Mouse (Mus musculus): ENCODE data around the gene Adgrd1. TPM values are rescaled to one million over a fixed set of nuclear protein-coding genes. Genes with fewer than 3 reads are reported as not detected.
A peak's percentile ranks its signal among the peaks of the same experiment; 100 is the strongest.

Adgrd1 gene
- polyA plus RNA-seq, 1 experiment from 2014 or later, result 0.05 TPM

- Histone ChIP-seq H3K27me3 (no peaks in the 10 kb centered on the region), H3K4me2 (no peak overlapping the region), H3K9ac (no peak overlapping the region), H3K9me3 (no peaks in the 10 kb centered on the region; the same call in 1 of the 2 replicates), H3K36me3 (replicated peaks) (no peaks in the 10 kb centered on the region), H3K27ac (no peak overlapping the region), H3K4me3 (replicated peaks) (no peak overlapping the region), H3K4me1 (peaks cover 21% of the 10 kb centered on the region)
- WGBS, result 84% methylated on average over 7 of the region's 7 CpGs
- ATAC-seq (ENCODE audit: low FRiP score), result no peak
Observed at GRCm38 (mm10) chr5:129165595-129165994, 69.0 kb downstream of the Adgrd1 start.

- no peaks in the 10 kb centered on the region; the same call in 1 of the 2 replicates for H3K9me3 ChIP-seq
- peak overlapping the region; percentile 16; the same call in 1 of the 2 replicates for H3K27ac ChIP-seq
- H3K36me3 ChIP-seq (replicated peaks), result no peaks in the 10 kb centered on the region
- H3K4me2 ChIP-seq, result no peak overlapping the region
- 72% methylated on average over 5 of the region's 5 CpGs for WGBS
- H3K4me1 ChIP-seq, result peaks cover 16% of the 10 kb centered on the region
- H3K4me3 ChIP-seq (replicated peaks), result no peak overlapping the region
- no peak overlapping the region for H3K9ac ChIP-seq
- no peaks in the 10 kb centered on the region for H3K27me3 ChIP-seq
- no peak for ATAC-seq (ENCODE audit: low FRiP score)
Observed at GRCm38 (mm10) chr5:129169090-129169489, 72.5 kb downstream of the Adgrd1 start.

GRCm38 (mm10) chr5:129169567-129169966, 73.0 kb downstream of the Adgrd1 start:
- H3K9ac ChIP-seq, result no peak overlapping the region
- peaks cover 2% of the 10 kb centered on the region; the same call in 1 of the 2 replicates for H3K27me3 ChIP-seq
- H3K27ac ChIP-seq, result peak overlapping the region; percentile 50
- 10% methylated on average over 4 of the region's 4 CpGs for WGBS
- H3K9me3 ChIP-seq, result no peaks in the 10 kb centered on the region; the same call in 1 of the 2 replicates
- peak; percentile 30; the same call in 1 of the 2 replicates for ATAC-seq (ENCODE audit: low FRiP score)
- H3K4me1 ChIP-seq, result peaks cover 16% of the 10 kb centered on the region
- H3K4me2 ChIP-seq, result no peak overlapping the region
- no peaks in the 10 kb centered on the region for H3K36me3 ChIP-seq (replicated peaks)
- no peak overlapping the region for H3K4me3 ChIP-seq (replicated peaks)

- Histone ChIP-seq H3K9ac (no peak overlapping the region), H3K36me3 (replicated peaks) (no peaks in the 10 kb centered on the region), H3K27ac (no peak overlapping the region), H3K4me1 (peaks cover 21% of the 10 kb centered on the region), H3K9me3 (no peaks in the 10 kb centered on the region; the same call in 1 of the 2 replicates), H3K4me3 (replicated peaks) (no peak overlapping the region), H3K27me3 (peaks cover 20% of the 10 kb centered on the region), H3K4me2 (no peak overlapping the region)
- no peak for ATAC-seq (ENCODE audit: low FRiP score)
- 83% methylated on average over 6 of the region's 6 CpGs for WGBS
Observed at GRCm38 (mm10) chr5:129172533-129172932, 76.0 kb downstream of the Adgrd1 start.

- H3K9ac ChIP-seq, result no peak overlapping the region
- WGBS, result 13% methylated on average over 3 of the region's 3 CpGs
- no peaks in the 10 kb centered on the region for H3K36me3 ChIP-seq (replicated peaks)
- H3K4me2 ChIP-seq, result no peak overlapping the region
- H3K4me1 ChIP-seq, result 0 out of 2 replicates have a peak, but pooled peaks cover 5% of the 10 kb centered on the region
- H3K4me3 ChIP-seq (replicated peaks), result no peak overlapping the region
- H3K9me3 ChIP-seq, result no peaks in the 10 kb centered on the region
- H3K27me3 ChIP-seq, result peaks cover 31% of the 10 kb centered on the region
- no peak overlapping the region for H3K27ac ChIP-seq
- no peak for ATAC-seq (ENCODE audit: low FRiP score)
Observed at GRCm38 (mm10) chr5:129175925-129176324, 79.4 kb downstream of the Adgrd1 start.

- 49% methylated on average over 14 of the region's 14 CpGs for WGBS
- Histone ChIP-seq H3K36me3 (replicated peaks) (no peaks in the 10 kb centered on the region), H3K27ac (no peak overlapping the region), H3K4me2 (no peak overlapping the region), H3K9me3 (no peaks in the 10 kb centered on the region), H3K27me3 (peaks cover 35% of the 10 kb centered on the region), H3K9ac (no peak overlapping the region), H3K4me1 (peaks cover 15% of the 10 kb centered on the region), H3K4me3 (replicated peaks) (no peak overlapping the region)
- peak; percentile 75; the same call in 1 of the 2 replicates for ATAC-seq (ENCODE audit: low FRiP score)
Observed at GRCm38 (mm10) chr5:129177697-129178511, 81.4 kb downstream of the Adgrd1 start.

GRCm38 (mm10) chr5:129179356-129179755, 82.8 kb downstream of the Adgrd1 start:
- Histone ChIP-seq H3K9me3 (no peaks in the 10 kb centered on the region), H3K4me3 (replicated peaks) (no peak overlapping the region), H3K27me3 (peaks cover 38% of the 10 kb centered on the region), H3K4me1 (peaks cover 16% of the 10 kb centered on the region), H3K27ac (no peak overlapping the region), H3K9ac (no peak overlapping the region), H3K4me2 (no peak overlapping the region), H3K36me3 (replicated peaks) (no peaks in the 10 kb centered on the region)
- WGBS, result 89% methylated on average over 6 of the region's 6 CpGs
- ATAC-seq (ENCODE audit: low FRiP score), result no peak

GRCm38 (mm10) chr5:129179995-129180714, 83.6 kb downstream of the Adgrd1 start:
- WGBS, result 87% methylated on average over 17 of the region's 17 CpGs
- peaks cover 16% of the 10 kb centered on the region for H3K4me1 ChIP-seq
- H3K9ac ChIP-seq, result no peak overlapping the region
- no peaks in the 10 kb centered on the region for H3K9me3 ChIP-seq
- H3K4me3 ChIP-seq (replicated peaks), result no peak overlapping the region
- H3K36me3 ChIP-seq (replicated peaks), result no peaks in the 10 kb centered on the region
- H3K27me3 ChIP-seq, result peaks cover 35% of the 10 kb centered on the region
- H3K4me2 ChIP-seq, result no peak overlapping the region
- H3K27ac ChIP-seq, result no peak overlapping the region
- ATAC-seq (ENCODE audit: low FRiP score), result no peak

GRCm38 (mm10) chr5:129180715-129181228, 84.2 kb downstream of the Adgrd1 start:
- WGBS, result 84% methylated on average over 13 of the region's 13 CpGs
- H3K9me3 ChIP-seq, result no peaks in the 10 kb centered on the region
- ATAC-seq (ENCODE audit: low FRiP score), result no peak

GRCm38 (mm10) chr5:129181450-129181849, 84.9 kb downstream of the Adgrd1 start:
- H3K4me1 ChIP-seq, result peaks cover 11% of the 10 kb centered on the region
- H3K4me2 ChIP-seq, result no peak overlapping the region
- peaks cover 32% of the 10 kb centered on the region for H3K27me3 ChIP-seq
- no peak overlapping the region for H3K4me3 ChIP-seq (replicated peaks)
- no peaks in the 10 kb centered on the region for H3K9me3 ChIP-seq
- no peak overlapping the region for H3K27ac ChIP-seq
- no peaks in the 10 kb centered on the region for H3K36me3 ChIP-seq (replicated peaks)
- 76% methylated on average over 5 of the region's 5 CpGs for WGBS
- no peak for ATAC-seq (ENCODE audit: low FRiP score)
- H3K9ac ChIP-seq, result no peak overlapping the region

More at GRCm38 (mm10) chr5:129180715-129181228, 84.2 kb downstream of the Adgrd1 start:
- Histone ChIP-seq H3K27ac (no peak overlapping the region), H3K4me3 (replicated peaks) (no peak overlapping the region), H3K27me3 (peaks cover 36% of the 10 kb centered on the region), H3K4me2 (no peak overlapping the region), H3K36me3 (replicated peaks) (no peaks in the 10 kb centered on the region), H3K4me1 (peaks cover 16% of the 10 kb centered on the region), H3K9ac (no peak overlapping the region)

GRCm38 (mm10) chr5:129182554-129182953, 86.0 kb downstream of the Adgrd1 start:
- ATAC-seq (ENCODE audit: low FRiP score), result no peak
- Histone ChIP-seq H3K4me2 (no peak overlapping the region), H3K9me3 (no peaks in the 10 kb centered on the region), H3K9ac (no peak overlapping the region), H3K27me3 (peaks cover 22% of the 10 kb centered on the region), H3K36me3 (replicated peaks) (no peaks in the 10 kb centered on the region), H3K4me1 (peaks cover 11% of the 10 kb centered on the region), H3K27ac (no peak overlapping the region), H3K4me3 (replicated peaks) (no peak overlapping the region)
- WGBS, result 34% methylated on average over 8 of the region's 8 CpGs

- no peak overlapping the region for H3K4me2 ChIP-seq
- no peak for ATAC-seq (ENCODE audit: low FRiP score)
- 17% methylated on average over 2 of the region's 2 CpGs for WGBS
Observed at GRCm38 (mm10) chr5:129186260-129186659, 89.7 kb downstream of the Adgrd1 start.

More at GRCm38 (mm10) chr5:129186260-129186659, 89.7 kb downstream of the Adgrd1 start:
- Histone ChIP-seq H3K27ac (no peak overlapping the region), H3K36me3 (replicated peaks) (no peaks in the 10 kb centered on the region), H3K4me3 (replicated peaks) (no peak overlapping the region), H3K4me1 (peaks cover 17% of the 10 kb centered on the region), H3K27me3 (peaks cover 7% of the 10 kb centered on the region; the same call in 1 of the 2 replicates), H3K9me3 (no peaks in the 10 kb centered on the region), H3K9ac (no peak overlapping the region)
